Mouse (Mus musculus): ENCODE data around the gene Pik3c2g.

- no peak for TF ChIP-seq POLR2A (IDR thresholded peaks at IDR 0.05; ENCODE audit: extremely low read depth, insufficient read depth, low read length)
- TF ChIP-seq CTCF (IDR thresholded peaks at IDR 0.05; ENCODE audit: extremely low read depth, insufficient read depth, low read length), result peak; percentile 45
Measured at GRCm38 (mm10) chr6:139780028-139780427, 193.0 kb downstream of the Pik3c2g start.
